31 mouse cellular contexts compared by ENCODE assay signal in the genomic region with DNA sequence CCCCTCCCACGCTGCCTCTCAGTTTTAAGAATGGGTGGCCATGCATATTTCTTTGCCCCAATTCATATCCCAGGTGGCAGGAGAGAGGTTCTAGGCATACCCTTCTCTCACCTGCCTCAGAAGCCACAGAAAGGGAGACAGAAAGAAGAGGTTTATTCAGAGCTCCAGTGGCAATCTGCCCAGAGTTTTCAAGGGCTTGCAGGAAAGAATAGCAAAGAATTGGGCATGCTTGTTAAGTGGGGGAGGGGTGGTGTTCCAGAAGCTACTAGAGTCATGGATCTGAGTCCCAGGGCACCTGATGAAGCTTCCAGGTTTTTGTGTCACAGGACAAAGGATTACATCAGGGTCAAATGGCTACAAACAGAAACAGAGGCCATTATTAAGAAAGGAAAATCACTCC. TPM values are rescaled to one million over a fixed set of nuclear protein-coding genes. Genes with fewer than 3 reads are reported as not detected.
DNase-seq lines count a peak whose midpoint lies in the region; ATAC-seq and TF ChIP-seq lines count a peak whose summit lies in the region.
"Had no signal": no experiment of that assay in that cellular context is flagged by ENCODE, and none has a peak within 500 bp of the region (broad histone marks: within the 10 kb centered on the region; RNA-seq: fewer than 3 reads in every experiment).

No protein-coding gene starts in this region.

- no peaks in the 10 kb centered on the region for H3K36me3 ChIP-seq in embryonic facial prominence, embryonic 14.5 days (ENCODE audit: control insufficient read depth, insufficient read depth, low read length)
- H3K36me3 ChIP-seq in embryonic facial prominence, embryonic 10.5 days (replicated peaks) = no peaks in the 10 kb centered on the region
- H3K36me3 ChIP-seq in lung, postnatal 0 days (ENCODE audit: insufficient read depth, low read length) = no peaks in the 10 kb centered on the region
- H3K36me3 ChIP-seq: embryonic facial prominence, embryonic 15.5 days; forebrain, embryonic 12.5 days; heart, embryonic 13.5 days; hindbrain, embryonic 13.5 days; liver, embryonic 12.5 days; midbrain, embryonic 12.5 days; neural tube, embryonic 12.5 days had no signal

- WGBS in embryonic facial prominence, embryonic 14.5 days = 87% methylated on average over 1 of the region's 1 CpGs
- 83% methylated on average over 1 of the region's 1 CpGs for WGBS in embryonic facial prominence, embryonic 10.5 days
- WGBS in lung, postnatal 0 days = 87% methylated on average over 1 of the region's 1 CpGs

- TF ChIP-seq EP300 in lung, postnatal 0 days (IDR thresholded peaks at IDR 0.05) = no peak

- H3K4me2 ChIP-seq in embryonic facial prominence, embryonic 14.5 days (ENCODE audit: low read depth, low read length) = no peak overlapping the region
- H3K4me2 ChIP-seq in lung, postnatal 0 days (replicated peaks; ENCODE audit: low read depth, low read length) = no peak overlapping the region
- H3K4me2 ChIP-seq: embryonic facial prominence, embryonic 15.5 days; forebrain, embryonic 12.5 days; heart, embryonic 13.5 days; hindbrain, embryonic 13.5 days; liver, embryonic 12.5 days; midbrain, embryonic 12.5 days; neural tube, embryonic 12.5 days had no signal

- no peaks in the 10 kb centered on the region for H3K9me3 ChIP-seq in embryonic facial prominence, embryonic 14.5 days (ENCODE audit: control insufficient read depth, low read length)
- no peaks in the 10 kb centered on the region for H3K9me3 ChIP-seq in embryonic facial prominence, embryonic 10.5 days
- no peaks in the 10 kb centered on the region for H3K9me3 ChIP-seq in lung, postnatal 0 days (ENCODE audit: low read length)
- H3K9me3 ChIP-seq: embryonic facial prominence, embryonic 15.5 days; forebrain, embryonic 12.5 days; heart, embryonic 13.5 days; hindbrain, embryonic 13.5 days; liver, embryonic 12.5 days; megakaryocyte, embryonic 14.5 days; midbrain, embryonic 12.5 days; neural tube, embryonic 12.5 days had no signal

- H3K27me3 ChIP-seq in embryonic facial prominence, embryonic 14.5 days (replicated peaks; ENCODE audit: control insufficient read depth, insufficient read depth, low read length) = no peaks in the 10 kb centered on the region
- no peaks in the 10 kb centered on the region for H3K27me3 ChIP-seq in embryonic facial prominence, embryonic 10.5 days (replicated peaks; ENCODE audit: low read depth, poor library complexity, severe bottlenecking)
- H3K27me3 ChIP-seq in lung, postnatal 0 days (replicated peaks; ENCODE audit: insufficient read depth, low read length) = no peaks in the 10 kb centered on the region
- H3K27me3 ChIP-seq: embryonic facial prominence, embryonic 15.5 days; forebrain, embryonic 12.5 days; heart, embryonic 13.5 days; hindbrain, embryonic 13.5 days; liver, embryonic 12.5 days; midbrain, embryonic 12.5 days; neural tube, embryonic 12.5 days had no signal

- no peak overlapping the region for H3K4me3 ChIP-seq in embryonic facial prominence, embryonic 14.5 days (ENCODE audit: low read depth, low read length)
- H3K4me3 ChIP-seq in embryonic facial prominence, embryonic 10.5 days = no peak overlapping the region
- H3K4me3 ChIP-seq in lung, postnatal 0 days (ENCODE audit: low read depth, low read length) = no peak overlapping the region
- H3K4me3 ChIP-seq: embryonic facial prominence, embryonic 15.5 days; forebrain, embryonic 12.5 days; heart, embryonic 13.5 days; hindbrain, embryonic 13.5 days; liver, embryonic 12.5 days; megakaryocyte, embryonic 14.5 days; midbrain, embryonic 12.5 days; myocyte; neural tube, embryonic 12.5 days had no signal

- DNase-seq in embryonic facial prominence, embryonic 14.5 days (ENCODE audit: low spot score) = peak; percentile 13
- DNase-seq in embryonic facial prominence, embryonic 10.5 days (ENCODE audit: low spot score) = no peak
- DNase-seq in lung, postnatal 14 days = peak; percentile 20
- DNase-seq in lung, postnatal 0 days (ENCODE audit: low spot score) = no peak
- DNase-seq in adipocyte (ENCODE audit: low spot score) = peak; percentile 53
- DNase-seq in adrenal gland, postnatal 36 days = peak; percentile 47 to 50
- DNase-seq in cerebellum, adult 11-12 months = no peak
- DNase-seq: cerebellum, adult 18-20 months; cerebellum, postnatal 10 days; forebrain, postnatal 0 days; gastrocnemius, postnatal 10 days; kidney, adult 8-10 months; kidney, postnatal 4 days; left cerebral cortex, postnatal 4 days; liver, postnatal 0 days; lung, postnatal 4 days; right cerebral cortex, postnatal 4 days; thymus, postnatal 4 days had no signal

- no peak overlapping the region for H3K9ac ChIP-seq in embryonic facial prominence, embryonic 14.5 days (ENCODE audit: low read depth, low read length)
- no peak overlapping the region for H3K9ac ChIP-seq in lung, postnatal 0 days (replicated peaks; ENCODE audit: low read depth)
- H3K9ac ChIP-seq: embryonic facial prominence, embryonic 15.5 days; forebrain, embryonic 12.5 days; forebrain, postnatal 0 days; heart, embryonic 13.5 days; hindbrain, embryonic 13.5 days; liver, embryonic 12.5 days; liver, postnatal 0 days; midbrain, embryonic 12.5 days; neural tube, embryonic 12.5 days had no signal

- H3K4me1 ChIP-seq in embryonic facial prominence, embryonic 14.5 days (ENCODE audit: control insufficient read depth, insufficient read depth, low read length) = no peaks in the 10 kb centered on the region
- no peaks in the 10 kb centered on the region for H3K4me1 ChIP-seq in embryonic facial prominence, embryonic 10.5 days
- no peaks in the 10 kb centered on the region for H3K4me1 ChIP-seq in lung, postnatal 0 days (ENCODE audit: insufficient read depth, low read depth, low read length)
- H3K4me1 ChIP-seq: embryonic facial prominence, embryonic 15.5 days; forebrain, embryonic 12.5 days; hindbrain, embryonic 13.5 days; liver, embryonic 12.5 days; megakaryocyte, embryonic 14.5 days; midbrain, embryonic 12.5 days; neural tube, embryonic 12.5 days had no signal

- no peak overlapping the region for H3K27ac ChIP-seq in embryonic facial prominence, embryonic 14.5 days (replicated peaks; ENCODE audit: low read depth, low read length)
- H3K27ac ChIP-seq in embryonic facial prominence, embryonic 10.5 days (replicated peaks) = no peak overlapping the region
- H3K27ac ChIP-seq in lung, postnatal 0 days (ENCODE audit: low read length) = no peak overlapping the region
- H3K27ac ChIP-seq: embryonic facial prominence, embryonic 15.5 days; forebrain, embryonic 12.5 days; heart, embryonic 13.5 days; hindbrain, embryonic 13.5 days; kidney, postnatal 0 days; liver, embryonic 12.5 days; midbrain, embryonic 12.5 days; neural tube, embryonic 12.5 days; stomach, postnatal 0 days had no signal

- TF ChIP-seq CTCF in lung, postnatal 0 days (IDR thresholded peaks at IDR 0.05) = no peak

- no peak for ATAC-seq in embryonic facial prominence, embryonic 14.5 days (ENCODE audit: low read depth)
- ATAC-seq in lung, postnatal 0 days = no peak
- ATAC-seq: CD4-positive, CD25-positive, alpha-beta regulatory T cell, adult 4 months; forebrain, postnatal 0 days; intestine, embryonic 16.5 days; liver, embryonic 12.5 days; liver, postnatal 0 days had no signal

RNA-seq across cellular contexts. Expression of a gene that starts 44.7 kb away (rescaled TPM):
- polyA plus RNA-seq in embryonic facial prominence, embryonic 14.5 days (2014; fragmentation: Nextera tagmentation; extraction: Ambion mirVana) = 336 and 353 TPM in 2 replicates
- 154 and 168 TPM in 2 replicates for polyA plus RNA-seq in embryonic facial prominence, embryonic 10.5 days (2016; fragmentation: Nextera tagmentation; extraction: Ambion mirVana)
- 145 and 151 TPM in 2 replicates for polyA plus RNA-seq in lung, postnatal 0 days (2015; fragmentation: Nextera tagmentation; extraction: Ambion mirVana)
- total RNA-seq in adrenal gland, postnatal 36 days (2021) = 100 to 1,000 TPM; 134 to 198 TPM

Comparison
In these comparisons a context has a peak if more than half of its experiments do, and no peak if none do; other contexts are left out.
1. DNase-seq: peak in embryonic facial prominence, embryonic 14.5 days (single experiment), lung, postnatal 14 days (single experiment), adipocyte (single experiment) and adrenal gland, postnatal 36 days (2 of 2); none in embryonic facial prominence, embryonic 10.5 days (single experiment), lung, postnatal 0 days (single experiment) and cerebellum, adult 11-12 months (single experiment).